ENCODE assay signal across 21 mouse cellular contexts in the genomic region with DNA sequence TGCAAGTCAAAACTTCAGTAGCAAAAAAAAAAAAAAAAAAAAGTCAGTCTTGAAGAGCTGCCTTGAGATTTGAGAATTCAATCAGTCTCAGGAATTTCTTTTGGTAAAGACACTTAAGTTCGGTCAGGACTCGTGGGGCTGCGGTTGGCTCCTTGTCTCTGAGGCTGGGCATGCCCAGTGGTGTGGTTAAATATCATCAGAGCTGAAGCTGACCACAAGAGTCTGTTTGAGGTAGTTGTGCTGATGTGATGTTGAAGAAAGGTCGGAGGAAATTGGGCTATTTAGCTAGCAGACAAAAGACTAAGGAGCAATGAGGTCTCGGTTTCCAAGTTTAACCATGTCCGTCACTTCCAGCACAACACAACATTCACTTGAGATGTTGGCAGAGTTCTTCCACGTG.
"Had no signal": no experiment of that assay in that cellular context is flagged by ENCODE, and none has a peak within 500 bp of the region (broad histone marks: within the 10 kb centered on the region; RNA-seq: fewer than 3 reads in every experiment).

No protein-coding gene starts in this region.

- H3K4me3 ChIP-seq: kidney, embryonic 15.5 days; limb, embryonic 12.5 days; limb, embryonic 15.5 days; midbrain, embryonic 12.5 days; midbrain, embryonic 15.5 days; neural tube, embryonic 12.5 days; neural tube, embryonic 15.5 days had no signal

- H3K4me1 ChIP-seq: kidney, embryonic 15.5 days; limb, embryonic 15.5 days; midbrain, embryonic 12.5 days; midbrain, embryonic 15.5 days; neural tube, embryonic 12.5 days; neural tube, embryonic 15.5 days had no signal

- H3K4me2 ChIP-seq: kidney, embryonic 15.5 days; limb, embryonic 12.5 days; limb, embryonic 15.5 days; liver, embryonic 11.5 days; lung, embryonic 14.5 days; midbrain, embryonic 12.5 days; midbrain, embryonic 15.5 days; neural tube, embryonic 12.5 days; neural tube, embryonic 15.5 days had no signal

- H3K9ac ChIP-seq: kidney, embryonic 15.5 days; limb, embryonic 12.5 days; limb, embryonic 15.5 days; liver, embryonic 14.5 days; liver, postnatal 0 days; lung, embryonic 14.5 days; midbrain, embryonic 12.5 days; midbrain, embryonic 15.5 days; neural tube, embryonic 12.5 days; neural tube, embryonic 15.5 days had no signal

- H3K27me3 ChIP-seq: kidney, embryonic 15.5 days; limb, embryonic 12.5 days; limb, embryonic 15.5 days; midbrain, embryonic 12.5 days; midbrain, embryonic 15.5 days; neural tube, embryonic 12.5 days; neural tube, embryonic 15.5 days had no signal

- H3K9me3 ChIP-seq: kidney, embryonic 15.5 days; limb, embryonic 12.5 days; limb, embryonic 15.5 days; midbrain, embryonic 12.5 days; midbrain, embryonic 15.5 days; neural tube, embryonic 12.5 days; neural tube, embryonic 15.5 days had no signal

- H3K36me3 ChIP-seq: kidney, embryonic 15.5 days; limb, embryonic 12.5 days; limb, embryonic 15.5 days; midbrain, embryonic 12.5 days; midbrain, embryonic 15.5 days; neural tube, embryonic 12.5 days; neural tube, embryonic 15.5 days had no signal

- H3K27ac ChIP-seq: kidney, embryonic 15.5 days; limb, embryonic 12.5 days; limb, embryonic 15.5 days; liver, embryonic 14.5 days; macrophage; midbrain, embryonic 12.5 days; midbrain, embryonic 15.5 days; neural tube, embryonic 12.5 days; neural tube, embryonic 15.5 days had no signal

- ATAC-seq: liver, postnatal 0 days; lung, postnatal 0 days; midbrain, embryonic 15.5 days had no signal

- DNase-seq: kidney, adult 11 months; kidney, adult 8-10 months; kidney, postnatal 10 days; kidney, postnatal 4 days; left cerebral cortex, postnatal 4 days; liver, postnatal 0 days; lung, embryonic 14.5 days; thymus, adult 18-20 months; thymus, postnatal 14 days; thymus, postnatal 4 days had no signal
